Mouse (Mus musculus) embryonic facial prominence, embryonic 15.5 days (tissue): ENCODE data around the gene Stkld1. TPM values are rescaled to one million over a fixed set of nuclear protein-coding genes. Genes with fewer than 3 reads are reported as not detected.
"Not testable (repeated sequence)": the region's sequence is repeated elsewhere in the genome, so short reads cannot be mapped to it uniquely, and the experiment has no call there.

Experiments used
- ATAC-seq: fragments of 200-750 bp; cut with Nextera tagmentation; 2 replicates; pipeline ENCODE4 v1.8.0; 2017; ENCODE audit warnings: low read depth, moderate TSS enrichment; ENCODE audit not compliant: insufficient number of reproducible peaks, low FRiP score, low TSS enrichment
- H3K27ac ChIP-seq: fragments of 300-500 bp; sonication (generic); replicated peaks from 2 replicates; pipeline ENCODE4 v1.5.1; 2015; ENCODE audit warnings: mild to moderate bottlenecking, inconsistent platforms
- H3K27me3 ChIP-seq: fragments of 300-500 bp; sonication (generic); 2 replicates; pipeline ENCODE4 v1.6.1; 2015; ENCODE audit warnings: inconsistent platforms
- H3K36me3 ChIP-seq: fragments of 300-500 bp; sonication (generic); 2 replicates; pipeline ENCODE4 v1.6.1; 2015; ENCODE audit warnings: mild to moderate bottlenecking, inconsistent platforms
- H3K4me1 ChIP-seq: fragments of 300-500 bp; sonication (generic); 2 replicates; pipeline ENCODE4 v1.6.1; 2015; ENCODE audit warnings: inconsistent platforms
- H3K4me2 ChIP-seq: fragments of 300-500 bp; sonication (generic); replicated peaks from 2 replicates; pipeline ENCODE4 v1.6.1; 2015; ENCODE audit warnings: mild to moderate bottlenecking, inconsistent platforms
- H3K4me3 ChIP-seq: fragments of 300-500 bp; sonication (generic); replicated peaks from 2 replicates; pipeline ENCODE4 v1.5.1; 2015; ENCODE audit warnings: mild to moderate bottlenecking, inconsistent platforms
- H3K9ac ChIP-seq: fragments of 300-500 bp; sonication (generic); 2 replicates; pipeline ENCODE4 v1.6.1; 2015; ENCODE audit warnings: inconsistent platforms
- H3K9me3 ChIP-seq: fragments of 300-500 bp; sonication (generic); replicated peaks from 2 replicates; pipeline ENCODE4 v1.6.1; 2016; ENCODE audit warnings: inconsistent platforms
- WGBS: fragments of 180-500 bp; shearing (Covaris S2); methylation state at CpG from one replicate; pipeline ENCODE4 v1.1.7; 2015; 5-methylcytosine and 5-hydroxymethylcytosine counted together
- polyA plus RNA-seq: library from polyadenylated mRNA; unstranded; fragments of >200 nt; fragmentation: Nextera tagmentation; extraction: Ambion mirVana; gene quantifications from 2 replicates; pipeline ENCODE4 v1.2.1, GENCODE M21; 2015

Stkld1 gene
- 0.07 and 0.14 TPM in 2 replicates for polyA plus RNA-seq

DNA sequence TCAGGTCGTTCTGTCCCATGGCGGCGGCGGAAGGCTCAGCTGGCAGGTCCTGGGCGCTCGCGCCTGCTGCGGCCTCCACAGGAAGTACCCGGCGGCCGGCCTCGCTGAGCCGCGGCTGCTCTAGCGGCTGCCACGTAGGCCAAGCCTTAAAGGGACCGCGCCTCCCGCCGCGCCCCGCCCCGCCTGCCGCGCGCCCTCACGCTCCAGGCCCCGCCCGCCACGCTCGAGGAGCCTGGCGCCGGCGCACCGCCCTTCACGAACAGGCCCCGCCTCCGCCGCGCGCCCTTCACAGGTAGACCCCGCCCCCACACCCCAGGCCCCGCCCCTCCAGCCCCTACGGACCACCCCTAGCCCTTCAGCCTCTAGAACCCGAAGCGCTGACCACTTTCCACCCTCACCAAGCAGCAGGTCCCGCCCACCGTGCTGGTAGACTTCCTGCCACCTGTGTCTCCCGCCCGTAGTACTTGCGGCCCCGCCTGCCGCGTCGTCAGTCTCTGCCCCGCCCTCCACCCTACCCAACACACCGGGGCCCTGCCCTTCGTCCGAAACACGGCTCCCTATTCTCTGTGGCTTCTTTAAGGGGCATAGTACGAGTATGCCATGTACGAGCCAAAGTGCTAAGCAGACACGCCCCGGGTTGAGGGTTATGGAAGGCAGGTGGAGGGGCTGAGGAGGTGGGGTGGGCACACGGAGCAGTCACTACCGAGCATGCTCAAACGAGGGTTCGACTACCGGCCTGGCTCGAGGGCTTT is at the start of gene Stkld1, which contains the start of gene Surf4:
Gene Stkld1 (plus strand): TSS at position 744 of the 752 bp plus-strand sequence.
Gene Surf4 (minus strand): TSS at position 625 of the 752 bp plus-strand sequence.
- Histone ChIP-seq H3K27me3 (no peaks in the 10 kb centered on the region), H3K4me3 (peak within 1 kb of the TSS; percentile 88), H3K4me2 (peak within 1 kb of the TSS; percentile 66), H3K27ac (peak within 1 kb of the TSS; percentile 93), H3K9me3 (no peaks in the 10 kb centered on the region), H3K9ac (peak within 1 kb of the TSS; percentile 100), H3K4me1 (peaks cover 39% of the 10 kb centered on the region), H3K36me3 (peaks cover 28% of the 10 kb centered on the region)
- WGBS = under 1% methylated on average over 66 of the region's 70 CpGs
- ATAC-seq = peak; percentile 96

DNA sequence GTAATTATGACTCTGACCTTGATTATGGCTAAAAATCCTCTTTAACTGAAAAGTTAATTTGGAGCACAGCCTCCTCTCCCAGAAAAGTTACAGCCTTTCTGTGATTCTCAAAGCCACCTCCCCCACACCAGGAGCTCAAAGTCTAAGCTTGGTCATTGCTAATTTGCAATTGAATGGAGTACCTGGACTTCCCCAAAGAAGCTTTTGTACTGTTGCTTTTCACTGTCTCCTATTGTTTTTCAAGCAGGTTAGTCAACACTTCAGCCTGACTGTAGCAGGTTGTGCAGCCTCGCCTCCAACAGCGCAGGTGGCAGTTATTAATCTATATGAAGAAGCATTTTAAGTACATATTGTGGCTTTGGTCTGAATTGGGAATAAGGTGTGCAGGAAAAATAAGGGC is 48.3 kb upstream of the Stkld1 start:
- not testable (repeated sequence) for ATAC-seq, H3K27me3 ChIP-seq, H3K9ac ChIP-seq, H3K27ac ChIP-seq, H3K9me3 ChIP-seq, H3K4me1 ChIP-seq, H3K4me2 ChIP-seq, H3K4me3 ChIP-seq
- H3K36me3 ChIP-seq = peaks cover 18% of the 10 kb centered on the region
- 79% methylated on average over 2 of the region's 2 CpGs for WGBS

DNA sequence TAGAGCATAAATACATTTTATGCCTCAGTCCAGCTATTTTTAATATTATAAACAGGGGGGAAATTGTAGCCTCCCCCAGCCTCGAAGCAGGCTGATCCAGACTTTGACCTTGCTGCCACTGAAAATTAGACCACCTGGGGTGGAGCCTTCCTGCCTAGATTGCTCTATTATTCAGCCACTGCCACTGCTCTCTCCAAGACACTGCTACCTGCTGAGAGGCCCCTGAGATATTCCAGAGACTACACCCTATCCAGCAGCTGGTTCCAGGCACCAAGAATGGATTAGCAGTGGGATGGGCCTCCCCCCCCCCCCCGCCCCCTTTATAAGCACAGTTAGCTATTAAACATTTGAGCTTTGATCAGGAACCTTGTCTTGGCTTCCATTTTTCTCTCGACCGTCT is 47.7 kb upstream of the Stkld1 start:
- peaks cover 24% of the 10 kb centered on the region for H3K36me3 ChIP-seq
- not testable (repeated sequence) for H3K4me3 ChIP-seq, ATAC-seq, H3K9ac ChIP-seq, H3K27ac ChIP-seq, H3K4me2 ChIP-seq, H3K4me1 ChIP-seq, H3K9me3 ChIP-seq, H3K27me3 ChIP-seq
- 79% methylated on average over 4 of the region's 4 CpGs for WGBS

DNA sequence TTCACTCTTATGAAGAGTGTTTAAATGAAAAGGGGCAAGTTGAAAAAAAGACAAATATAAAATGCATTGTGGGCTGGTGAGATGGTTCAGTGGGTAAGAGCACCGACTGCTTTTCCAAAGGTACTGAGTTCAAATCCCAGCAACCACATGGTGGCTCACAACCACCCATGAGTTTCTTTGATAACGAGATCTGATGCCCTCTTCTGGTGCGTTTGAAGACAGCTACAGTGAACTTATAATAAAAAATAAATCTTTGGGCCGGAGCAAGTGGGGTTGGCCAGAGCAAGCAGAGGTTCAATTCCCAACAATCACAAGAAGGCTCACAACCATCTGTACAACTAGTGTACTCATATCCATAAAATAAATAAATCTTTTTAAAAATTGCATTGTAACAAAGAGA is 37.9 kb upstream of the Stkld1 start:
- Histone ChIP-seq H3K9ac (no peak overlapping the region), H3K36me3 (peaks cover 86% of the 10 kb centered on the region), H3K9me3 (no peaks in the 10 kb centered on the region), H3K4me2 (no peak overlapping the region), H3K27ac (no peak overlapping the region), H3K4me3 (no peak overlapping the region), H3K27me3 (no peaks in the 10 kb centered on the region), H3K4me1 (0 out of 2 replicates have a peak, but pooled peaks cover 3% of the 10 kb centered on the region)
- 90% methylated on average over 4 of the region's 4 CpGs for WGBS
- ATAC-seq = no peak

DNA sequence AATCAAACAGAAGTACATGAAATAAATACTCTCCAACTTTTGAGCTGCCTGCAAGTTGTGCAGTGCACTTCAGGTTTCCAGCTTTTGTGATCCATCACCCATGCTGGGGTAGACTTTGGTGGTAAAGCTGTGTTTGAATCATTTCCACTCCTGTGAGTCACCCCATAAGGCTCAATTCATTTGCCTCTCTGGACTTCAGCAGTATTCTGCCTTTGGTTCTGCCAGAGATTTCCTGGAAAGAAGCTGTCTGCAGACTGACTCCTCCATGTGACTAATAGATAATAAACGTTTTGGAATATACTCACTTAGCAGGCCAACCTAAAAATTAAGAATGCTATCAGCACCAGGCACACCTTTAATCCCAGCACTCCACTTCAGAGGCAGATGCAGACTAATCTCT is 33.1 kb upstream of the Stkld1 start:
- no peaks in the 10 kb centered on the region for H3K27me3 ChIP-seq
- ATAC-seq = no peak
- no peak overlapping the region for H3K27ac ChIP-seq
- H3K36me3 ChIP-seq = peaks cover 60% of the 10 kb centered on the region
- no peak overlapping the region for H3K9ac ChIP-seq
- H3K4me2 ChIP-seq = no peak overlapping the region
- H3K4me3 ChIP-seq = no peak overlapping the region
- H3K4me1 ChIP-seq = peaks cover 27% of the 10 kb centered on the region
- WGBS = 76% methylated on average over 1 of the region's 1 CpGs
- no peaks in the 10 kb centered on the region for H3K9me3 ChIP-seq

GRCm38 (mm10) chr2:26901834-26902400 is 31.9 kb upstream of the Stkld1 start:
- Histone ChIP-seq H3K4me2 (peak overlapping the region; percentile 73), H3K4me1 (peaks cover 27% of the 10 kb centered on the region), H3K27ac (peak overlapping the region; percentile 93), H3K9me3 (no peaks in the 10 kb centered on the region), H3K9ac (peak overlapping the region; percentile 67), H3K4me3 (peak overlapping the region; percentile 87), H3K27me3 (no peaks in the 10 kb centered on the region), H3K36me3 (peaks cover 60% of the 10 kb centered on the region)
- 11% methylated on average over 7 of the region's 7 CpGs for WGBS
- ATAC-seq = no peak

- peak within 1 kb of the TSS; percentile 87 for H3K4me3 ChIP-seq
- under 1% methylated on average over 41 of the region's 41 CpGs for WGBS
- no peaks in the 10 kb centered on the region for H3K9me3 ChIP-seq
- no peaks in the 10 kb centered on the region for H3K27me3 ChIP-seq
- peak within 1 kb of the TSS; percentile 93 for H3K27ac ChIP-seq
- peak within 1 kb of the TSS; percentile 67 for H3K9ac ChIP-seq
- peak; percentile 91 for ATAC-seq
- peak within 1 kb of the TSS; percentile 73 for H3K4me2 ChIP-seq
- H3K4me1 ChIP-seq = peaks cover 32% of the 10 kb centered on the region
- peaks cover 60% of the 10 kb centered on the region for H3K36me3 ChIP-seq
These were observed 31.2 kb upstream of the Stkld1 start, which contains the start of gene Surf6 for GRCm38 (mm10) chr2:26902467-26903220. TSS of gene Surf6 (minus strand) at chr2:26902879.

DNA sequence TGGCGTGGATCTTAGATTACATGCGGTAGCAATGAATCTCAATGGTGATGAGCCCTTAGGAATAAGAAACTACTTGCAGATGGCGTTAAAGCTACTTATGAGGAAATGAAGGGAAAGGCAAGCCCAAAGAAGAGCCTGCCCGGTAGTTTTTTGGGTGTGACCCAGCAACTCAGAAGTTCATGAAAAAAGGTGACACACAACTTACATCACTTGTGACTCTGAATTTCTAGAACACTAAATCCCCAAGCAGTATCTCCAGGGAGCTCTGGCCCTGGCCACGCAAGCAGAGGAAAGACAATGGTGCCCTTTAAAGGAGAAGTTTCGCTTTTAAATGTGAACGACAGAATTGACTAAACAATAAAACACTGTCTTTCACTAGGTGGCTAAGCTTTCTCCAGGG is 30.5 kb upstream of the Stkld1 start:
- WGBS = 8% methylated on average over 7 of the region's 7 CpGs
- H3K9ac ChIP-seq = peak overlapping the region; percentile 67
- peaks cover 39% of the 10 kb centered on the region for H3K4me1 ChIP-seq
- no peak for ATAC-seq
- H3K36me3 ChIP-seq = peaks cover 59% of the 10 kb centered on the region
- peak overlapping the region; percentile 87 for H3K4me3 ChIP-seq
- no peaks in the 10 kb centered on the region for H3K27me3 ChIP-seq
- peak overlapping the region; percentile 93 for H3K27ac ChIP-seq
- no peaks in the 10 kb centered on the region for H3K9me3 ChIP-seq
- peak overlapping the region; percentile 73 for H3K4me2 ChIP-seq

- ATAC-seq = no peak
- Histone ChIP-seq H3K4me2 (no peak overlapping the region), H3K9ac (no peak overlapping the region), H3K27ac (no peak overlapping the region), H3K4me3 (no peak overlapping the region), H3K36me3 (peaks cover 39% of the 10 kb centered on the region), H3K9me3 (no peaks in the 10 kb centered on the region), H3K27me3 (no peaks in the 10 kb centered on the region), H3K4me1 (peaks cover 47% of the 10 kb centered on the region)
- 84% methylated on average over 2 of the region's 2 CpGs for WGBS
These were observed 27.9 kb upstream of the Stkld1 start for GRCm38 (mm10) chr2:26905936-26906335.

DNA sequence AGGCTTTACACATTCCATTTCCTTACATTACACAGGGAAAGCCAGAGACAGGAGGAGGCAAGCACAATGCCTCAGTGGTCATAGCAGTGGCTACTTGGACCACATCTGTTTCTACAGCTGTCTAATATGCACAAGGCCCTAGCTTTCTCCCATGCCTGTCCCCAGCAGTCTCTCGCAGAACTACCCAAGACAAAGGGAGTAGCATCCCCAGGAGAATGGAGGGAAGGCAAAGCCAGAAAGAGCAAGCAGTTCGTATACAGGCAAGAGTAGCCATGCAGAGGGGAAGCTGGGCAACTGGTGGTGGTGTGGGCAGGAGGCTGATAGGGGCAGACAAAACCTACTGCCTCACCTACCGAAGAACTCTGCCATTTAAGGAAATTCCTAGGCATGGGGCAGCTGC is 27.4 kb upstream of the Stkld1 start:
- no peak overlapping the region for H3K9ac ChIP-seq
- no peak for ATAC-seq
- H3K4me3 ChIP-seq = no peak overlapping the region
- peaks cover 39% of the 10 kb centered on the region for H3K36me3 ChIP-seq
- no peaks in the 10 kb centered on the region for H3K9me3 ChIP-seq
- no peak overlapping the region for H3K27ac ChIP-seq
- no peaks in the 10 kb centered on the region for H3K27me3 ChIP-seq
- no peak overlapping the region for H3K4me2 ChIP-seq
- H3K4me1 ChIP-seq = peaks cover 44% of the 10 kb centered on the region
- 95% methylated on average over 3 of the region's 3 CpGs for WGBS

- Histone ChIP-seq H3K27me3 (no peaks in the 10 kb centered on the region), H3K4me1 (peaks cover 43% of the 10 kb centered on the region), H3K36me3 (peaks cover 42% of the 10 kb centered on the region), H3K27ac (no peak overlapping the region), H3K9me3 (no peaks in the 10 kb centered on the region), H3K9ac (no peak overlapping the region), H3K4me3 (no peak overlapping the region), H3K4me2 (no peak overlapping the region)
- WGBS = 58% methylated on average over 4 of the region's 4 CpGs
- no peak for ATAC-seq
These were observed 26.7 kb upstream of the Stkld1 start for GRCm38 (mm10) chr2:26907109-26907508.
